9 mouse cellular contexts compared by ENCODE assay signal in the genomic region with DNA sequence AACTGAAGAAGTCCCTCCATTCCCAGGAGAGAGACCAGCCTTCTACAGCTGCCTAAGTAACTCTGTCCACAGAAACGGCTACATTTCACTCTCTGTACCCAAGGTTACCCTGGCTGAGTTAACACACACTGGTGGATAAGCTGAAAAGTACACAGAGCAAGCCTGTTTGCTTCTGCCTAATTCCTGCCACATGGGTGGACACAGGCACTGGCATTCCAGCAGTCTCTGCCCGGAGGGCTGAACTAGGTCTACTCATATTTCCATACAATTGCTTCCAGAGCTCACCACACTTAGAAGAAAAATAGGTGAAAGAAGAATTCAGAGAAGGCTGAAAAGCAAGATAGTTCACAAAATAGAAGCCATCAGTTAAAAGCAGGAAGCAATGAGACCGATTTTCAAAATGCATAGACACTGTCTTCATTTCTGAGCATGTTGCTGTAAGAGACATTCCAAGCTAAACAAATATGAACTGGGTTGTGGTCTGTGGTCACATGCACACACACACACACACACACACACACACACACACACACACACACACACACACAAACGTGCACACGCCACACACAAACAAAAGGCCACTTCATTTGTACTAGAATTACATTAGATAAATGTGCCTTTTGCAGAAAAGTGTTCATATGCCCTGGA. TPM values are rescaled to one million over a fixed set of nuclear protein-coding genes. Genes with fewer than 3 reads are reported as not detected.
DNase-seq lines count a peak whose midpoint lies in the region; ATAC-seq and TF ChIP-seq lines count a peak whose summit lies in the region.
"Had no signal": no experiment of that assay in that cellular context is flagged by ENCODE, and none has a peak within 500 bp of the region (broad histone marks: within the 10 kb centered on the region; RNA-seq: fewer than 3 reads in every experiment).

No protein-coding gene starts in this region.

- no peaks in the 10 kb centered on the region for H3K36me3 ChIP-seq in kidney, embryonic 14.5 days (ENCODE audit: control insufficient read depth, insufficient read depth, low read length)
- peaks cover 37% of the 10 kb centered on the region for H3K36me3 ChIP-seq in liver, embryonic 14.5 days (replicated peaks; ENCODE audit: control insufficient read depth, insufficient read depth, low read depth)

- no peak for TF ChIP-seq CTCF in liver, embryonic 14.5 days (IDR thresholded peaks at IDR 0.05; ENCODE audit: low read depth)

- H3K4me3 ChIP-seq in kidney, embryonic 14.5 days (ENCODE audit: low read length) = no peak overlapping the region
- no peak overlapping the region for H3K4me3 ChIP-seq in liver, embryonic 14.5 days (ENCODE audit: insufficient read depth in 1 of 2, low read depth in 2 of 2, low read length in 2 of 2)

- 0 out of 2 replicates have a peak overlapping the region, but pooled peaks have one; percentile 5 for H3K9ac ChIP-seq in kidney, embryonic 14.5 days (ENCODE audit: low read depth, low read length)
- no peak overlapping the region; the same call in 1 of the 2 replicates for H3K9ac ChIP-seq in liver, embryonic 14.5 days (replicated peaks)

- no peaks in the 10 kb centered on the region for H3K4me1 ChIP-seq in kidney, embryonic 14.5 days (ENCODE audit: control insufficient read depth, insufficient read depth, low read length)
- H3K4me1 ChIP-seq in liver, embryonic 14.5 days (replicated peaks; ENCODE audit: control insufficient read depth in 2 of 2, insufficient read depth in 2 of 2, low read length in 1 of 2) = peaks cover 16 to 25% of the 10 kb centered on the region in 2 experiments

- H3K9me3 ChIP-seq in kidney, embryonic 14.5 days (ENCODE audit: control insufficient read depth, low read length) = no peaks in the 10 kb centered on the region
- H3K9me3 ChIP-seq in liver, embryonic 14.5 days (ENCODE audit: control insufficient read depth, low read length) = no peaks in the 10 kb centered on the region

- no peak overlapping the region for H3K4me2 ChIP-seq in kidney, embryonic 14.5 days (replicated peaks; ENCODE audit: low read depth, low read length)
- H3K4me2 ChIP-seq in liver, embryonic 14.5 days (ENCODE audit: low read depth) = no peak overlapping the region

- TF ChIP-seq EP300 in liver, embryonic 14.5 days (IDR thresholded peaks at IDR 0.05; ENCODE audit: low read depth) = no peak

- no peaks in the 10 kb centered on the region for H3K27me3 ChIP-seq in kidney, embryonic 14.5 days (ENCODE audit: control insufficient read depth, insufficient read depth, low read length)
- H3K27me3 ChIP-seq in liver, embryonic 14.5 days (ENCODE audit: control insufficient read depth, insufficient read depth, low read length) = no peaks in the 10 kb centered on the region

- H3K27ac ChIP-seq in kidney, embryonic 14.5 days (ENCODE audit: low read depth, low read length) = no peak overlapping the region
- peak overlapping the region; percentile 30 for H3K27ac ChIP-seq in liver, embryonic 14.5 days

- no peak for DNase-seq in kidney, adult 11 months
- DNase-seq in NIH3T3 (ENCODE audit: low read depth) = peak; percentile 79
- DNase-seq in forelimb bud, embryonic 11.5 days (ENCODE audit: low read depth, low spot score) = peak; percentile 91
- no peak for DNase-seq in liver, embryonic 14.5 days (ENCODE audit: low read depth in 3 of 3, low spot score in 3 of 3)
- DNase-seq in right cerebral cortex, adult 2 months (ENCODE audit: low spot score in 2 of 2) = no peak
- DNase-seq in urinary bladder, postnatal 36 days (ENCODE audit: low spot score in 2 of 2) = no peak
- no peak for DNase-seq in testis, postnatal 14 days (ENCODE audit: low spot score)
- DNase-seq: adrenal gland, postnatal 36 days had no signal

- no peak for ATAC-seq in kidney, embryonic 14.5 days (ENCODE audit: low FRiP score, low TSS enrichment)
- ATAC-seq in liver, embryonic 14.5 days (ENCODE audit: insufficient read depth) = no peak

- 62% methylated on average over 5 of the region's 5 CpGs for whole genome bisulfite sequencing in kidney, embryonic 14.5 days
- 63% methylated on average over 5 of the region's 5 CpGs for WGBS in liver, embryonic 14.5 days (ENCODE audit: insufficient replicate concordance)

RNA-seq across cellular contexts. Expression of gene Prkar2b, which starts 16.5 kb away (rescaled TPM):
- 21.4 and 27.3 TPM in 2 replicates for polyA plus RNA-seq in kidney, embryonic 14.5 days (2014; fragmentation: Nextera tagmentation; extraction: Ambion mirVana)
- polyA plus RNA-seq in liver, embryonic 14.5 days (2012; rRNA removed) = 26.3 and 41.3 TPM in 2 replicates
- 89.6 and 101 TPM in 2 replicates for polyA plus RNA-seq in liver, embryonic 14.5 days (2014; fragmentation: Nextera tagmentation; extraction: Ambion mirVana)

Comparison
In these comparisons a context has a peak if more than half of its experiments do, and no peak if none do; other contexts are left out.
1. DNase-seq: peak in NIH3T3 (single experiment) and forelimb bud, embryonic 11.5 days (single experiment); none in kidney, adult 11 months (single experiment), liver, embryonic 14.5 days (0 of 3), right cerebral cortex, adult 2 months (0 of 2), urinary bladder, postnatal 36 days (0 of 2) and testis, postnatal 14 days (single experiment).